Mouse (Mus musculus) adrenal gland, adult 8-10 months (tissue): Measurements from ENCODE around the gene Dph1. TPM values are rescaled to one million over a fixed set of nuclear protein-coding genes. Genes with fewer than 3 reads are reported as not detected.

Source experiments
- DNase-seq: peaks from one replicate; pipeline ENCODE4 v3.0.0; 2022
- microRNA-seq, 2 experiments: library from miRNA; unstranded; fragments of <30 nt; microRNA quantifications; one replicate each; pipeline ENCODE4 v1.2.0; 2022
- total RNA-seq, 4 experiments: library from RNA; stranded (reverse); gene quantifications; 2 replicates each; pipeline ENCODE4 v1.2.4; 2022

The Dph1 gene
- total RNA-seq, 4 experiments from 2014 or later, result 32.3 to 46.1 (median 44.7) TPM

DNA sequence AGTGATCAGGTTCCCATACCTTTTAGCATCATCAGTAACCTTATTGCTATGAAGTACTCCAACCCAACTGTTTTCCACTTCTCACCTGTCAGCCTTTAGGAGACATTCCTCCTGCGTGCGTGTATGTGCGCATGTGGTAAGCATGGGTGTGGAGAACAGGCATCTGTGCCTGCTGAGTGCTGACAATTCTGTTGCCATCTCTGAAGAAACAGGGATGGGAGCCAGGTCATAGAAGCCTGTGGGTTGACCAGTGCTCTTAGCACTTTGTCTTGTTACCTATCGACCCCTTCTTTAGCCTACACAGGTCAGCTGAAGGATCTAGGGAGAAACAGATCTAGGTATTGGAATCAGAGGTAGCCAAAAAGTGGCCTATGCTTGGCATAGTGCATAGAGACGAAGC lies 57.6 kb downstream of the Dph1 start:
- no peak for DNase-seq

- DNase-seq, result no peak
These were observed 58.8 kb downstream of the Dph1 start for GRCm38 (mm10) chr11:75132278-75132677.

- no peak for DNase-seq
These were observed 59.7 kb downstream of the Dph1 start for GRCm38 (mm10) chr11:75131300-75131699.

- DNase-seq, result no peak
These were observed 61.6 kb downstream of the Dph1 start for GRCm38 (mm10) chr11:75129481-75129880.

Small RNA genes lying within 50 kb of the gene (microRNA-seq; reads per million reads assigned to microRNA genes)
- gene Mir132, result 651 to 1,666 reads per million in 2 experiments
- gene Mir212, result 18.4 to 33.0 reads per million in 2 experiments

Other genes starting within 250 kb of the Dph1 start
- gene Hic1, start 21.7 kb downstream of the Dph1 start, total RNA-seq, result 10 to 100 TPM in 2 of 4 experiments, 1 to 10 TPM in 2; 7.7 to 16.5 (median 11.4) TPM
- gene Ovca2, start 12.4 kb downstream of the Dph1 start, total RNA-seq, result 10 to 100 TPM; 22.3 to 28.9 (median 25.9) TPM
- 10 to 100 TPM; 39.9 to 74.9 (median 58.7) TPM for gene Rtn4rl1, start 2.5 kb upstream of the Dph1 start, total RNA-seq
- 10 to 100 TPM; 50.9 to 72.8 (median 62.3) TPM for gene Rpa1, start 157.1 kb upstream of the Dph1 start, total RNA-seq
- 10 to 100 TPM; 10.2 to 23.6 (median 14.8) TPM for gene Smyd4, start 157.2 kb upstream of the Dph1 start, total RNA-seq
- gene Serpinf1, start 231.5 kb upstream of the Dph1 start, total RNA-seq, result 10 to 100 TPM in 3 of 4 experiments, 1 to 10 TPM in 1; 9.0 to 31.5 (median 14.5) TPM
- gene Serpinf2, start 248.3 kb upstream of the Dph1 start, total RNA-seq, result under 1 TPM in 3 of 4 experiments, not detected in 1; 0.31 to 0.41 (median 0.38) TPM